ENCODE assay signal across 22 mouse cellular contexts in genomic region chr14:58126508-58126907, GRCm38 (mm10). TPM values are rescaled to one million over a fixed set of nuclear protein-coding genes. Genes with fewer than 3 reads are reported as not detected.
A peak's percentile ranks its signal among the peaks of the same experiment; 100 is the strongest.
DNase-seq lines count a peak whose midpoint lies in the region; ATAC-seq and TF ChIP-seq lines count a peak whose summit lies in the region.
"Had no signal": no experiment of that assay in that cellular context is flagged by ENCODE, and none has a peak within 500 bp of the region (broad histone marks: within the 10 kb centered on the region; RNA-seq: fewer than 3 reads in every experiment).

No protein-coding gene starts in this region.

- H3K9ac ChIP-seq in heart, adult 2 months (ENCODE audit: low read depth, low read length) = no peak overlapping the region
- no peak overlapping the region for H3K9ac ChIP-seq in heart, postnatal 0 days (replicated peaks; ENCODE audit: low read depth, low read length)
- H3K9ac ChIP-seq: embryonic facial prominence, embryonic 12.5 days; forebrain, embryonic 15.5 days; hindbrain, embryonic 13.5 days had no signal

- no peak for TF ChIP-seq POLR2A in heart, adult 2 months (IDR thresholded peaks at IDR 0.05; ENCODE audit: insufficient read depth, low read depth, low read length)

- no peak overlapping the region for H3K4me2 ChIP-seq in heart, postnatal 0 days (ENCODE audit: low read depth, low read length)
- H3K4me2 ChIP-seq: embryonic facial prominence, embryonic 12.5 days; forebrain, embryonic 15.5 days; hindbrain, embryonic 13.5 days had no signal

- H3K4me3 ChIP-seq in heart, adult 2 months = no peak overlapping the region
- H3K4me3 ChIP-seq in heart, postnatal 0 days (ENCODE audit: low read depth, low read length) = no peak overlapping the region
- H3K4me3 ChIP-seq: embryonic facial prominence, embryonic 12.5 days; forebrain, embryonic 15.5 days; hindbrain, embryonic 13.5 days had no signal

- H3K27ac ChIP-seq in heart, adult 2 months = peak overlapping the region; percentile 11
- H3K27ac ChIP-seq in heart, postnatal 0 days (ENCODE audit: low read depth) = peak overlapping the region; percentile 39; the same call in 1 of the 2 replicates
- H3K27ac ChIP-seq: embryonic facial prominence, embryonic 12.5 days; forebrain, embryonic 15.5 days; hindbrain, embryonic 13.5 days; hindbrain, postnatal 0 days had no signal

- ATAC-seq in heart, postnatal 0 days (ENCODE audit: insufficient read depth, low read depth) = peak; percentile 71
- ATAC-seq: CD4-positive, CD25-positive, alpha-beta regulatory T cell, adult 4 months; forebrain, embryonic 15.5 days; hindbrain, postnatal 0 days had no signal

- intact Hi-C loops in heart, adult 2 months (cut with DNase I) = no loop called here
- intact Hi-C loops in heart, postnatal 25 days (cut with DNase I) = no loop called here
- intact Hi-C loops in heart, postnatal 10 days (cut with DNase I) = no loop called here

- 56% methylated on average over 10 of the region's 10 CpGs for WGBS in heart, adult 2 months
- WGBS in heart, postnatal 0 days = 49% methylated on average over 10 of the region's 10 CpGs

- TF ChIP-seq EP300 in heart, adult 2 months (IDR thresholded peaks at IDR 0.05; ENCODE audit: insufficient read depth, low read depth, low read length) = no peak
- no peak for TF ChIP-seq EP300 in heart, postnatal 0 days (IDR thresholded peaks at IDR 0.05; ENCODE audit: low read depth)

- no peaks in the 10 kb centered on the region for H3K27me3 ChIP-seq in heart, adult 2 months (ENCODE audit: control insufficient read depth, insufficient read depth, low read length)
- no peaks in the 10 kb centered on the region for H3K27me3 ChIP-seq in heart, postnatal 0 days (ENCODE audit: control insufficient read depth, insufficient read depth, low read length)
- H3K27me3 ChIP-seq: embryonic facial prominence, embryonic 12.5 days; forebrain, embryonic 15.5 days; hindbrain, embryonic 13.5 days had no signal

- no peaks in the 10 kb centered on the region; the same call in 1 of the 2 replicates for H3K4me1 ChIP-seq in heart, adult 2 months (ENCODE audit: control insufficient read depth, insufficient read depth, low read length)
- 0 out of 2 replicates have a peak, but pooled peaks cover 4% of the 10 kb centered on the region for H3K4me1 ChIP-seq in heart, postnatal 0 days (ENCODE audit: control insufficient read depth, insufficient read depth)
- H3K4me1 ChIP-seq: embryonic facial prominence, embryonic 12.5 days; forebrain, embryonic 15.5 days; hindbrain, embryonic 13.5 days had no signal

- H3K79me2 ChIP-seq in heart, adult 2 months (replicated peaks; ENCODE audit: control insufficient read depth, insufficient read depth, low read length) = no peaks in the 10 kb centered on the region

- DNase-seq in heart, adult 2 months = peak in 1 of 2 experiments; percentile 24
- no peak for DNase-seq in heart, postnatal 25 days (ENCODE audit: low spot score)
- peak; percentile 53 for DNase-seq in heart, postnatal 0 days (ENCODE audit: low spot score)
- no peak for DNase-seq in heart, postnatal 4 days
- DNase-seq in heart, postnatal 10 days = peak; percentile 25 to 37
- peak; percentile 3 for DNase-seq in skeletal muscle tissue, adult 2 months (ENCODE audit: low read depth, low spot score)
- DNase-seq in cerebellum, adult 18-20 months = no peak
- DNase-seq: adrenal gland, adult 8-10 months; adrenal gland, postnatal 36 days; cerebellum, adult 11 months; cerebellum, adult 9-10 months; cerebellum, postnatal 25 days; gastrocnemius, postnatal 14 days; kidney, adult 18-20 months had no signal

- no peaks in the 10 kb centered on the region for H3K9me3 ChIP-seq in heart, postnatal 0 days (replicated peaks; ENCODE audit: control insufficient read depth, low read length)
- H3K9me3 ChIP-seq: embryonic facial prominence, embryonic 12.5 days; forebrain, embryonic 15.5 days; hindbrain, embryonic 13.5 days had no signal

- TF ChIP-seq CTCF in heart, adult 2 months (IDR thresholded peaks at IDR 0.05) = no peak
- TF ChIP-seq CTCF in heart, postnatal 0 days (IDR thresholded peaks at IDR 0.05; ENCODE audit: low read depth) = no peak

- H3K36me3 ChIP-seq in heart, adult 2 months (ENCODE audit: control insufficient read depth, insufficient read depth, low read length) = no peaks in the 10 kb centered on the region
- H3K36me3 ChIP-seq in heart, postnatal 0 days (replicated peaks; ENCODE audit: control insufficient read depth, insufficient read depth, low read length) = no peaks in the 10 kb centered on the region
- H3K36me3 ChIP-seq: embryonic facial prominence, embryonic 12.5 days; forebrain, embryonic 15.5 days; G1E; hindbrain, embryonic 13.5 days had no signal

RNA-seq across cellular contexts. Expression of gene Fgf9, which starts 56.2 kb away (rescaled TPM):
- 10 to 100 TPM in 1 of 2 experiments, 1 to 10 TPM in 1; 7.6 to 11.1 TPM for total RNA-seq in heart, adult 2 months (2021)
- polyA plus RNA-seq in heart, adult 2 months (2012; rRNA removed) = 4.5 and 5.6 TPM in 2 replicates
- 1 to 10 TPM; 7.3 to 7.5 TPM for total RNA-seq in heart, postnatal 25 days (2021)
- total RNA-seq in heart, postnatal 0 days (2014; rRNA removed; ENCODE audit: low replicate concordance) = 3.7 and 7.6 TPM in 2 replicates
- polyA plus RNA-seq in heart, postnatal 0 days (2015; fragmentation: Nextera tagmentation; extraction: Ambion mirVana) = 10.0 and 10.6 TPM in 2 replicates
- total RNA-seq in heart, postnatal 4 days (2021) = 1 to 10 TPM; 7.7 to 8.3 TPM
- total RNA-seq in heart, postnatal 10 days (2021) = 10 to 100 TPM in 1 of 2 experiments, 1 to 10 TPM in 1; 5.2 to 11.0 TPM
- total RNA-seq: granulocyte monocyte progenitor cell, adult 5-6 weeks; hematopoietic stem cell, adult 5-6 weeks had no signal
- polyA plus RNA-seq: CD4-positive, CD25-positive, alpha-beta regulatory T cell, adult 4 months; G1E had no signal

Comparison
In these comparisons a context has a peak if more than half of its experiments do, and no peak if none do; other contexts are left out.
1. DNase-seq: peak in heart, postnatal 0 days (single experiment), heart, postnatal 10 days (2 of 2) and skeletal muscle tissue, adult 2 months (single experiment); none in heart, postnatal 25 days (single experiment), heart, postnatal 4 days (single experiment) and cerebellum, adult 18-20 months (0 of 2).